Mouse (Mus musculus): Measurements from ENCODE around the gene Map4k1. TPM values are rescaled to one million over a fixed set of nuclear protein-coding genes. Genes with fewer than 3 reads are reported as not detected.

The Map4k1 gene
- polyA plus RNA-seq, 1 experiment from 2014 or later, result 4.1 TPM

DNA sequence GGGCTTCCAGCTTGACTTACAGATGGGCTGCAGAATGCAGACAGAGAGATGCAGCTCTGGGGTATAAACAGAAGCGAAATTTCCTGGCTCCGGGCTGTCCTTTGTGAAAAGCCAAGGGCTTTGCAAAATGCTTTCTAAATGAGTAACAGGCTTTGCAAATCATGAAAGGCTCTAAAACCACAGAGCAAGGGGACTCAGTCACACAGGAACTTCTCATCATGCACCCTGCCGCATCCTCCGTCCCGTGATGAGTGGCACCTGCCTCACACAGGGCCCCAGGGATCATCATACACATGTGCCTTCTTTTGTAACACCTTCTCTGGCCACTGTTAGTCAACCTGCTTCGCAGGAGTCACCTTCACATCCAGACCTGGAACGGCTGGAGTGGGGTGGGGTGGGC, 43.7 kb downstream of the Map4k1 start:
- no peak overlapping the region for H3K4me2 ChIP-seq
- no peak for ATAC-seq (ENCODE audit: low FRiP score)
- no peaks in the 10 kb centered on the region for H3K4me1 ChIP-seq (ENCODE audit: control insufficient read depth, insufficient read depth, low read length)
- H3K36me3 ChIP-seq (ENCODE audit: control insufficient read depth, insufficient read depth, low read length), result no peaks in the 10 kb centered on the region
- no peak overlapping the region for H3K9ac ChIP-seq (ENCODE audit: low read length)
- no peak overlapping the region for H3K4me3 ChIP-seq (ENCODE audit: low read depth, low read length)
- peaks cover 6% of the 10 kb centered on the region for H3K27me3 ChIP-seq (ENCODE audit: control insufficient read depth, insufficient read depth, low read length)
- no peak for DNase-seq (ENCODE audit: low spot score, missing footprints)
- no peaks in the 10 kb centered on the region for H3K9me3 ChIP-seq (ENCODE audit: control insufficient read depth, low read length)
- 83% methylated on average over 7 of the region's 7 CpGs for WGBS
- H3K27ac ChIP-seq (ENCODE audit: low read depth, low read length), result no peak overlapping the region

GRCm38 (mm10) chr7:29026195-29026594, 44.3 kb downstream of the Map4k1 start:
- ATAC-seq (ENCODE audit: low FRiP score) (no peak), DNase-seq (ENCODE audit: low spot score, missing footprints) (no peak)
- no peak overlapping the region for H3K9ac ChIP-seq (ENCODE audit: low read length)
- H3K4me2 ChIP-seq, result no peak overlapping the region
- H3K9me3 ChIP-seq (ENCODE audit: control insufficient read depth, low read length), result no peaks in the 10 kb centered on the region
- no peak overlapping the region for H3K4me3 ChIP-seq (ENCODE audit: low read depth, low read length)
- no peaks in the 10 kb centered on the region for H3K27me3 ChIP-seq (ENCODE audit: control insufficient read depth, insufficient read depth, low read length)
- H3K4me1 ChIP-seq (ENCODE audit: control insufficient read depth, insufficient read depth, low read length), result no peaks in the 10 kb centered on the region
- WGBS, result 94% methylated on average over 5 of the region's 5 CpGs
- no peaks in the 10 kb centered on the region for H3K36me3 ChIP-seq (ENCODE audit: control insufficient read depth, insufficient read depth, low read length)
- no peak overlapping the region for H3K27ac ChIP-seq (ENCODE audit: low read depth, low read length)

GRCm38 (mm10) chr7:29026811-29027210, 45.0 kb downstream of the Map4k1 start:
- H3K27ac ChIP-seq (ENCODE audit: low read depth, low read length), result no peak overlapping the region
- no peaks in the 10 kb centered on the region for H3K36me3 ChIP-seq (ENCODE audit: control insufficient read depth, insufficient read depth, low read length)
- DNase-seq (ENCODE audit: low spot score, missing footprints), result no peak
- H3K9me3 ChIP-seq (ENCODE audit: control insufficient read depth, low read length), result no peaks in the 10 kb centered on the region
- no peaks in the 10 kb centered on the region for H3K4me1 ChIP-seq (ENCODE audit: control insufficient read depth, insufficient read depth, low read length)
- no peak overlapping the region for H3K4me3 ChIP-seq (ENCODE audit: low read depth, low read length)
- no peak overlapping the region for H3K4me2 ChIP-seq
- H3K9ac ChIP-seq (ENCODE audit: low read length), result no peak overlapping the region
- WGBS, result 73% methylated on average over 4 of the region's 4 CpGs
- no peaks in the 10 kb centered on the region for H3K27me3 ChIP-seq (ENCODE audit: control insufficient read depth, insufficient read depth, low read length)
- ATAC-seq (ENCODE audit: low FRiP score), result no peak

GRCm38 (mm10) chr7:29028761-29029160, 46.9 kb downstream of the Map4k1 start:
- no peak overlapping the region for H3K27ac ChIP-seq (ENCODE audit: low read depth, low read length)
- no peak overlapping the region for H3K4me2 ChIP-seq
- WGBS, result 79% methylated on average over 6 of the region's 6 CpGs
- H3K9me3 ChIP-seq (ENCODE audit: control insufficient read depth, low read length), result no peaks in the 10 kb centered on the region
- no peak for ATAC-seq (ENCODE audit: low FRiP score)
- H3K36me3 ChIP-seq (ENCODE audit: control insufficient read depth, insufficient read depth, low read length), result no peaks in the 10 kb centered on the region
- H3K9ac ChIP-seq (ENCODE audit: low read length), result no peak overlapping the region
- H3K27me3 ChIP-seq (ENCODE audit: control insufficient read depth, insufficient read depth, low read length), result no peaks in the 10 kb centered on the region
- H3K4me3 ChIP-seq (ENCODE audit: low read depth, low read length), result no peak overlapping the region
- DNase-seq (ENCODE audit: low spot score, missing footprints), result no peak
- H3K4me1 ChIP-seq (ENCODE audit: control insufficient read depth, insufficient read depth, low read length), result no peaks in the 10 kb centered on the region

GRCm38 (mm10) chr7:29029690-29030656, 48.1 kb downstream of the Map4k1 start:
- Histone ChIP-seq H3K4me3 (ENCODE audit: low read depth, low read length) (no peak overlapping the region), H3K9ac (ENCODE audit: low read length) (no peak overlapping the region), H3K4me1 (ENCODE audit: control insufficient read depth, insufficient read depth, low read length) (no peaks in the 10 kb centered on the region), H3K36me3 (ENCODE audit: control insufficient read depth, insufficient read depth, low read length) (no peaks in the 10 kb centered on the region), H3K27me3 (ENCODE audit: control insufficient read depth, insufficient read depth, low read length) (no peaks in the 10 kb centered on the region), H3K4me2 (no peak overlapping the region), H3K27ac (ENCODE audit: low read depth, low read length) (no peak overlapping the region), H3K9me3 (ENCODE audit: control insufficient read depth, low read length) (no peaks in the 10 kb centered on the region)
- DNase-seq (ENCODE audit: low spot score, missing footprints), result no peak
- ATAC-seq (ENCODE audit: low FRiP score), result no peak
- WGBS, result 90% methylated on average over 14 of the region's 14 CpGs

DNA sequence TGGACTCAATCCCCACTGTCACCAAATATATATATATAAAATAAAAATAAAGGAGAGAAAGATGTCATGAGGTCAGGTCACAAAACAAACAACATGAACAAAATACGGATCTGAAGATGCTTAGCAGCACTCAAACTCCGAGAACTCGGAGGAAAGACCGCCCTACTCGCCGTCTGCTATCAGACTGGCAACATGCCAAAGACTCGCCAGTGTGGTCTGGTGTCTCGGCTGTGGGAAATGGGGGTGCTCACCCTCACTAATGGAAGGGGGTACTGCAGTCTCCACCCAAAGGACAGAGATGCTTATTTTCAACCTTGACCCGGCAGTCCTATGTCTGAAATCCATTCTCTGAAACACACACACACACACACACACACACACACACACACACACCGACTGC, 49.8 kb downstream of the Map4k1 start:
- no peaks in the 10 kb centered on the region for H3K36me3 ChIP-seq (ENCODE audit: control insufficient read depth, insufficient read depth, low read length)
- H3K9ac ChIP-seq (ENCODE audit: low read length), result no peak overlapping the region
- H3K4me3 ChIP-seq (ENCODE audit: low read depth, low read length), result no peak overlapping the region
- ATAC-seq (ENCODE audit: low FRiP score), result no peak
- DNase-seq (ENCODE audit: low spot score, missing footprints), result no peak
- no peak overlapping the region for H3K4me2 ChIP-seq
- no peaks in the 10 kb centered on the region for H3K27me3 ChIP-seq (ENCODE audit: control insufficient read depth, insufficient read depth, low read length)
- WGBS, result 93% methylated on average over 10 of the region's 10 CpGs
- H3K27ac ChIP-seq (ENCODE audit: low read depth, low read length), result no peak overlapping the region
- no peaks in the 10 kb centered on the region for H3K4me1 ChIP-seq (ENCODE audit: control insufficient read depth, insufficient read depth, low read length)
- no peaks in the 10 kb centered on the region for H3K9me3 ChIP-seq (ENCODE audit: control insufficient read depth, low read length)

- H3K27me3 ChIP-seq (ENCODE audit: control insufficient read depth, insufficient read depth, low read length), result no peaks in the 10 kb centered on the region
- no peaks in the 10 kb centered on the region for H3K9me3 ChIP-seq (ENCODE audit: control insufficient read depth, low read length)
- ATAC-seq (ENCODE audit: low FRiP score) (no peak), DNase-seq (ENCODE audit: low spot score, missing footprints) (no peak)
- H3K36me3 ChIP-seq (ENCODE audit: control insufficient read depth, insufficient read depth, low read length), result no peaks in the 10 kb centered on the region
- H3K4me2 ChIP-seq, result no peak overlapping the region
- no peak overlapping the region for H3K9ac ChIP-seq (ENCODE audit: low read length)
- WGBS, result 88% methylated on average over 5 of the region's 5 CpGs
- H3K4me1 ChIP-seq (ENCODE audit: control insufficient read depth, insufficient read depth, low read length), result no peaks in the 10 kb centered on the region
- H3K4me3 ChIP-seq (ENCODE audit: low read depth, low read length), result no peak overlapping the region
- H3K27ac ChIP-seq (ENCODE audit: low read depth, low read length), result no peak overlapping the region
Observed at GRCm38 (mm10) chr7:29032685-29033084, 50.8 kb downstream of the Map4k1 start.

GRCm38 (mm10) chr7:29037261-29037660, 55.4 kb downstream of the Map4k1 start:
- H3K4me3 ChIP-seq (ENCODE audit: low read depth, low read length), result no peak overlapping the region
- DNase-seq (ENCODE audit: low spot score, missing footprints) (no peak), ATAC-seq (ENCODE audit: low FRiP score) (no peak)
- no peak overlapping the region for H3K4me2 ChIP-seq
- H3K9me3 ChIP-seq (ENCODE audit: control insufficient read depth, low read length), result no peaks in the 10 kb centered on the region
- WGBS, result 87% methylated on average over 6 of the region's 6 CpGs
- no peak overlapping the region for H3K27ac ChIP-seq (ENCODE audit: low read depth, low read length)
- H3K36me3 ChIP-seq (ENCODE audit: control insufficient read depth, insufficient read depth, low read length), result no peaks in the 10 kb centered on the region
- H3K9ac ChIP-seq (ENCODE audit: low read length), result no peak overlapping the region
- no peaks in the 10 kb centered on the region for H3K27me3 ChIP-seq (ENCODE audit: control insufficient read depth, insufficient read depth, low read length)
- peaks cover 5% of the 10 kb centered on the region for H3K4me1 ChIP-seq (ENCODE audit: control insufficient read depth, insufficient read depth, low read length)

GRCm38 (mm10) chr7:29039604-29039984, 57.7 kb downstream of the Map4k1 start:
- 1% methylated on average over 11 of the region's 11 CpGs for WGBS
- no peaks in the 10 kb centered on the region for H3K36me3 ChIP-seq (ENCODE audit: control insufficient read depth, insufficient read depth, low read length)
- H3K27me3 ChIP-seq (ENCODE audit: control insufficient read depth, insufficient read depth, low read length), result no peaks in the 10 kb centered on the region
- DNase-seq (ENCODE audit: low spot score, missing footprints) (peak; percentile 100), ATAC-seq (ENCODE audit: low FRiP score) (peak; percentile 43)
- peak overlapping the region; percentile 52 for H3K4me2 ChIP-seq
- peaks cover 13% of the 10 kb centered on the region for H3K4me1 ChIP-seq (ENCODE audit: control insufficient read depth, insufficient read depth, low read length)
- H3K4me3 ChIP-seq (ENCODE audit: low read depth, low read length), result peak overlapping the region; percentile 35
- peak overlapping the region; percentile 63 for H3K9ac ChIP-seq (ENCODE audit: low read length)
- H3K9me3 ChIP-seq (ENCODE audit: control insufficient read depth, low read length), result no peaks in the 10 kb centered on the region
- no peak overlapping the region for H3K27ac ChIP-seq (ENCODE audit: low read depth, low read length)

Measured in midbrain, embryonic 11.5 days (tissue).